ENCODE assay signal across 7 mouse cellular contexts in genomic region chr11:59163255-59164236, GRCm38 (mm10). TPM values are rescaled to one million over a fixed set of nuclear protein-coding genes. Genes with fewer than 3 reads are reported as not detected.
A peak's percentile ranks its signal among the peaks of the same experiment; 100 is the strongest.
DNase-seq lines count a peak whose midpoint lies in the region; ATAC-seq and TF ChIP-seq lines count a peak whose summit lies in the region.

Gene Iba57, minus strand, starts transcription at chr11:59163739.

- TF ChIP-seq CTCF in intestine, postnatal 0 days (IDR thresholded peaks at IDR 0.05; ENCODE audit: low read depth): peak; percentile 68
- TF ChIP-seq CTCF in small intestine, adult 2 months (IDR thresholded peaks at IDR 0.05; ENCODE audit: extremely low read depth, insufficient read length, insufficient replicate concordance, low read depth, low read length): no peak

- H3K9me3 ChIP-seq in intestine, postnatal 0 days (ENCODE audit: control insufficient read depth): no peaks in the 10 kb centered on the region
- no peaks in the 10 kb centered on the region for H3K9me3 ChIP-seq in midbrain, embryonic 12.5 days

- H3K4me3 ChIP-seq in intestine, postnatal 0 days (ENCODE audit: low read depth, low read length): peak within 1 kb of the TSS; percentile 64
- H3K4me3 ChIP-seq in midbrain, embryonic 12.5 days: peak within 1 kb of the TSS; percentile 84
- H3K4me3 ChIP-seq in small intestine, adult 2 months (ENCODE audit: low read depth, low read length): peak within 1 kb of the TSS; percentile 89

- peak within 1 kb of the TSS; percentile 89 for H3K9ac ChIP-seq in intestine, postnatal 0 days (ENCODE audit: low read depth, low read length)
- peak within 1 kb of the TSS; percentile 92 for H3K9ac ChIP-seq in midbrain, embryonic 12.5 days (replicated peaks)

- H3K27ac ChIP-seq in intestine, postnatal 0 days (ENCODE audit: low read depth, low read length): peak within 1 kb of the TSS; percentile 98
- H3K27ac ChIP-seq in midbrain, embryonic 12.5 days (replicated peaks): peak within 1 kb of the TSS; percentile 99
- H3K27ac ChIP-seq in small intestine, adult 2 months (ENCODE audit: insufficient read depth, low read depth, low read length): peak within 1 kb of the TSS; percentile 100

- peak; percentile 99 for DNase-seq in adrenal gland, adult 2 months
- DNase-seq in embryo, embryonic 11.5 days (ENCODE audit: low read depth, low spot score): peak; percentile 97
- DNase-seq in gastrocnemius, postnatal 4 days (ENCODE audit: low spot score in 2 of 2): peak; percentile 90 to 95
- peak; percentile 99 for DNase-seq in left cerebral cortex, postnatal 4 days

- H3K36me3 ChIP-seq in intestine, postnatal 0 days (ENCODE audit: control insufficient read depth, insufficient read depth): 0 out of 2 replicates have a peak, but pooled peaks cover 6% of the 10 kb centered on the region
- peaks cover 2% of the 10 kb centered on the region; the same call in 1 of the 2 replicates for H3K36me3 ChIP-seq in midbrain, embryonic 12.5 days
- H3K36me3 ChIP-seq in small intestine, adult 2 months (ENCODE audit: control insufficient read depth, insufficient read depth, low read length): peaks cover 3% of the 10 kb centered on the region; the same call in 1 of the 2 replicates

- peak; percentile 98 for ATAC-seq in intestine, postnatal 0 days
- peak; percentile 98 for ATAC-seq in midbrain, embryonic 12.5 days (ENCODE audit: low FRiP score, low read depth)

- H3K27me3 ChIP-seq in intestine, postnatal 0 days (replicated peaks; ENCODE audit: control insufficient read depth, insufficient read depth, low read length): no peaks in the 10 kb centered on the region
- 0 out of 2 replicates have a peak, but pooled peaks cover 3% of the 10 kb centered on the region for H3K27me3 ChIP-seq in midbrain, embryonic 12.5 days
- H3K27me3 ChIP-seq in small intestine, adult 2 months (ENCODE audit: control insufficient read depth, insufficient read depth, low read length): no peaks in the 10 kb centered on the region

- H3K4me2 ChIP-seq in intestine, postnatal 0 days (replicated peaks; ENCODE audit: low read depth): peak within 1 kb of the TSS; percentile 60
- H3K4me2 ChIP-seq in midbrain, embryonic 12.5 days (replicated peaks): peak within 1 kb of the TSS; percentile 54

- 2% methylated on average over 59 of the region's 68 CpGs for WGBS in intestine, postnatal 0 days
- WGBS in midbrain, embryonic 12.5 days: 3% methylated on average over 68 of the region's 68 CpGs
- under 1% methylated on average over 68 of the region's 68 CpGs for WGBS in small intestine, adult 2 months

- peak; percentile 60; the same call in 1 of the 2 replicates for TF ChIP-seq POLR2A in small intestine, adult 2 months (IDR thresholded peaks at IDR 0.05; ENCODE audit: low read depth, low read length)

- intact Hi-C loops in left cerebral cortex, postnatal 4 days (cut with DNase I): no loop called here

- peaks cover 3% of the 10 kb centered on the region; the same call in 1 of the 2 replicates for H3K4me1 ChIP-seq in intestine, postnatal 0 days (replicated peaks; ENCODE audit: control insufficient read depth, insufficient read depth, low read length)
- peaks cover 10% of the 10 kb centered on the region for H3K4me1 ChIP-seq in midbrain, embryonic 12.5 days
- H3K4me1 ChIP-seq in small intestine, adult 2 months (ENCODE audit: control insufficient read depth, insufficient read depth, insufficient read length, low read length): peaks cover 13% of the 10 kb centered on the region

RNA-seq across cellular contexts. Expression of gene Iba57, which starts in this region (rescaled TPM):
- total RNA-seq in adrenal gland, adult 2 months (2021): 10 to 100 TPM; 16.5 to 21.9 TPM
- 15.5 and 16.0 TPM in 2 replicates for polyA plus RNA-seq in adrenal gland, adult 2 months (2012; rRNA removed)
- 10 to 100 TPM in 1 of 2 experiments, 1 to 10 TPM in 1; 9.9 to 10.0 TPM for total RNA-seq in gastrocnemius, postnatal 4 days (2021)
- polyA plus RNA-seq in intestine, postnatal 0 days (2015; fragmentation: Nextera tagmentation; extraction: Ambion mirVana): 3.4 and 4.1 TPM in 2 replicates
- 10 to 100 TPM in 1 of 2 experiments, 1 to 10 TPM in 1; 8.9 to 13.1 TPM for total RNA-seq in left cerebral cortex, postnatal 4 days (2021)
- 6.2 and 7.3 TPM in 2 replicates for polyA plus RNA-seq in midbrain, embryonic 12.5 days (2016; fragmentation: Nextera tagmentation; extraction: Ambion mirVana)
- polyA plus RNA-seq in small intestine, adult 2 months (2012; rRNA removed): 4.9 and 8.0 TPM in 2 replicates

Comparison
In these comparisons a context has a peak if more than half of its experiments do, and no peak if none do; other contexts are left out.
1. Peak in every context shown above with its lines: DNase-seq, ATAC-seq, H3K4me3 ChIP-seq and H3K27ac ChIP-seq.